Mouse (Mus musculus) cerebellum, adult 18-20 months (tissue): ENCODE data around the gene Pmpcb.
A peak's percentile ranks its signal among the peaks of the same experiment; 100 is the strongest.

Experiments
- DNase-seq, 2 experiments: peaks; one replicate each; pipeline ENCODE4 v3.0.0; 2021

Gene Pmpcb

DNA sequence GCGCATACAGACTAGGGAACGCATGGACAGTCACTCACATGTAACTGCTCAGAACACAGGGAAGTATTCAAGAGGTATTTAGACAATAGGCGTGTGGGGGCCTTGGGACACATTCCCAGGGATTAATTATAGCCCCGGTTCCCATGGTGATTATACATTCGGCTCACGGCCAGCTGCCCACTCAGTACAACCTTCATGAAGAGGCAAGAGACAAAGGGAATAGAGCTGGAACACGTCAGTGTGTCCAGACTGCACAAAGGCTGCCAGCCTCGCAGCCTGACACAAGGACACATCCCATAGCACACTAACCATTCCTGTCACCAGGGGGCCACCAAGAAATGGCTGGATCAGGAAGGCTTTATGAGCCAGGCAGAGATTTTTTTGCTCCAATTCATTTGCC, 4.0 kb upstream of the Pmpcb start:
- peak; percentile 17 to 19 for DNase-seq

GRCm38 (mm10) chr5:21735100-21735499, 1.8 kb upstream of the Pmpcb start:
- DNase-seq = no peak

- peak; percentile 47 to 55 for DNase-seq
Measured at GRCm38 (mm10) chr5:21735584-21735983, 1.4 kb upstream of the Pmpcb start.

DNA sequence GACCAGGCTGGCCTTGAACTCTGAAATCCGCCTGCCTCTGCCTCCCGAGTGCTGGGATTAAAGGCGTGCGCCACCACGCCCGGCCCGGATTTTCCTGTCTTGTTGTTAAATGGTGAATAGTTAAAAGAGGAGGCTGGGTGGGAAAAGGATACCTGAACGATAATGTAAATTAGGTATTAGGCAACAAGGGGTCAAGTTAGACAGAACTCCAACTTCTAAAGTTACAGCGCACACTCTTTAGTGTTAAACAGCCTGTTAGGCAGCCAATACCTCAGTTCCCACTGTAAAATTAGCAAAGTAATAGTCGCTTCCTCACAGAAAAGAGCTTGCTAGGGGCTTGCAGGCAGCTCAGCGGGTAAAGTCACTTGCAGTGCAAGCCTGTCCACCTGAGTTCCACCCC, 895 bp upstream of the Pmpcb start:
- no peak for DNase-seq

DNA sequence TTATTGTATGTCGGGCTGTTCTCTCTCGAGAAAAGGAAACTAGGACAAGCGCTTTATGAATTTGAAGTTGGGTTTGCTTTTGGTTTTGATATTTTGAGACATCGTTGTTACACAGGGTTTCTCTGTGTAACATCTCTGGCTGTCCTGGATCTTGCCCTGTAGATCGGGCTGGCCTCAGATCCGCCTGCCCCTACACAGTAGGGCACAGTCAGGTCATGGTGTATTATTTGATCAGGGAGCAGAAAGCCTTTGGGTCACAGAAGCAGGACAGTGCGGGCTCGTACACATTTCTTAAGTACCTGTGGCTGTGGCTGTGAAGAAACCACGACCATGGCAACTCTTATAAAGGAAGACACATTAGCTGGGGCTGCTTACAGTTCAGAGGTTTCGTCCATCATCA, 679 bp downstream of the Pmpcb start:
- no peak for DNase-seq

DNA sequence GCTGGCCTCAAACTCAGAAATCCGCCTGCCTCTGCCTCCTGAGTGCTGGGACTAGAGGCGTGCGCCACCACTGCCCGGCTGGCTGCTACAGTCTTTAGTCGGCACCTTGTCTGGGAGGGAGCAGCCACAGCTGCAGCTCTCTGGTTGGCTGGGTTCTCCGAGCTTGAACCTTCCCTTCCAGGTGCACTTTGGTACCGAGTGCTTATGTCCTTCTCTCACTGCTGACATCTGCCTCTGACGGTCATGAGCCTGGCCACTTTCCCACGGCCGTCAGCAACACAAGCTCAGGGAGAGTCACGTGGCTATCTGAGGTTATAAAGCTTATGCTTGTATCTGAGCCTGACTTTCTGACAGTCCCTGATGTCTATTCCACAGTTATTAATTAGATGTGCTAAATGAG, 2.2 kb downstream of the Pmpcb start:
- DNase-seq = no peak

GRCm38 (mm10) chr5:21739881-21740280, 2.9 kb downstream of the Pmpcb start:
- no peak for DNase-seq

GRCm38 (mm10) chr5:21743606-21744005, 6.7 kb downstream of the Pmpcb start:
- no peak for DNase-seq

DNA sequence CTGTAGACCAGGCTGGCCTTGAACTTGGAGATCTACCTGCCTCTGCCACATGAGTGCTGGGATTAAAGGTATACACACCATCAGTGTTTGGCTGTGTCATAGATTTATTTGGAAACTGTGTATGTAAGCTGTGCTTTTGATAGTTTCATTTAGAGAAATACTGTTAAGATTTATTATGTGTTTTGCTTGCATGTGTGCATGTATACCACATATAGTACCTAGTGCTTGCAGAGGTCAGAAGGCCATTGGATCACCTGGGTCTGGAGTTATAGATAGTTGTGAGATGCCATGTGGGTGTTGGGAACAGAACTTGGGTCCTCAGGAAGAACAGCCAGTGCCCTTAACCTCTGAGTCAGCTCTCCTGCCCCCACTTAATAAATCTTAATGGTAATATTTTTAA, 7.7 kb downstream of the Pmpcb start:
- DNase-seq = no peak

GRCm38 (mm10) chr5:21745966-21746365, 9.0 kb downstream of the Pmpcb start:
- no peak for DNase-seq

DNA sequence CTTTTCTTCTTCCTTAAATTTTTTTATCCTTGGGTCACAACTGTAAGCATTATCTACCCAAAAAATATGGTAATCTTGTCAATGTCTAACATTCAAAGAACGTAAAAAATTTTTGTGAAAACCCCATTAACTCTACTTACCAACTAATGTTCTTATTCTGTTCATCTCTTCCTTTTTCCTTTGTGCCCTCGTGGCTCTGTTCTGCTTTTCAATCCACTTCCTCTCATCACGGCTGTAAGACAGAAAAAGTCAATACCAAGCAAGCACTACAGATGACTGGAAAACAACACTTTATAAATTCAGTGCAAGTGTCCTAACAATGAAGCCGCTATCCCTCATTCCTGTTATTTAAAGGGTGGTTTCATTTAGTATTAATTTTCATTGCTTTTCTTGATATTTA, 31.6 kb downstream of the Pmpcb start:
- no peak for DNase-seq

DNA sequence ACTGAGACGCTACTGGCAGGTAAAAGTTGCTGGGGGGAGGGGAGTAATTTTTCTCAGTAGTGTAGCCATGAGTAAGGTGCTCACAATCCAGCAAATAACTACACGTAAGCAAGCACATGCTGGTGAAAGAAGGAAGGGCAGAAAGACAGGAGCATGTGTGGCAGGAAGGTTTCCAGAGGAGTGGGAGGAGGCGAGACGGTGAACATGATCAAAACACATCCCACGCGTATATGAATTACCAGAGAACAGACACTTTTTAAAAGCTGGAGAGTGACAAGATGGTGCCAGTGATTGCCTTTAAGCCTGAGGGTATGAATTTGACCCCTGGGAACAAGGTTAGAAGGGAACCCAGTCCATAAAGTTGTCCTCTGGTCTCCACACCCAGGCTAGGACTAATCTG, 32.9 kb downstream of the Pmpcb start:
- DNase-seq = no peak

- DNase-seq = no peak
Measured at GRCm38 (mm10) chr5:21776491-21776890, 39.5 kb downstream of the Pmpcb start.

- DNase-seq = peak in 1 of 2 experiments; percentile 12
Measured at GRCm38 (mm10) chr5:21784161-21785052, 47.5 kb downstream of the Pmpcb start.

DNA sequence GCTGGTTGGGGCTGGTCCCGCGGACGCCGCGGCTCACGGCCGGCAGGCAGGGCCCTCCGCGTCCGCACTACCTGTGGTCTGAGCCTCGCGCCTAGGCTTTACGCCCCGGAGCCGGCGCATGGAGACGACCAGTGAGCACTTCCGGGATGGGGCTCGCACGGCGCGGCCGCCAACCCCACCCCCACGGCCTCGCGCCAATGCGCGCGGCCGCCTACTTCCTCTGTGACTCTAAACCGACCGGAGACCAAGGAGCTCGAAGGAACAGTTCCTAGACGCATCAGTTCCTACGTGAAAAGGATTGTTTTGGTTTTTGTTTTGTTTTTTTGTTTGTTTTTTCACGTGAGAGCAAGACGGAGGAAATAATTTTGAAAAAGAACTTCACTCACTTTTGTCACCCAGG, 48.1 kb downstream of the Pmpcb start, which contains the start of the genes Dnajc2 and Psmc2:
Dnajc2 (minus strand) TSS at position 199 of the 400 bp plus-strand sequence.
Psmc2 (plus strand) TSS at position 231 of the 400 bp plus-strand sequence.
- DNase-seq = peak; percentile 85 to 91

- peak in 1 of 2 experiments; percentile 13 for DNase-seq
Measured at GRCm38 (mm10) chr5:21785776-21786175, 48.8 kb downstream of the Pmpcb start.

DNA sequence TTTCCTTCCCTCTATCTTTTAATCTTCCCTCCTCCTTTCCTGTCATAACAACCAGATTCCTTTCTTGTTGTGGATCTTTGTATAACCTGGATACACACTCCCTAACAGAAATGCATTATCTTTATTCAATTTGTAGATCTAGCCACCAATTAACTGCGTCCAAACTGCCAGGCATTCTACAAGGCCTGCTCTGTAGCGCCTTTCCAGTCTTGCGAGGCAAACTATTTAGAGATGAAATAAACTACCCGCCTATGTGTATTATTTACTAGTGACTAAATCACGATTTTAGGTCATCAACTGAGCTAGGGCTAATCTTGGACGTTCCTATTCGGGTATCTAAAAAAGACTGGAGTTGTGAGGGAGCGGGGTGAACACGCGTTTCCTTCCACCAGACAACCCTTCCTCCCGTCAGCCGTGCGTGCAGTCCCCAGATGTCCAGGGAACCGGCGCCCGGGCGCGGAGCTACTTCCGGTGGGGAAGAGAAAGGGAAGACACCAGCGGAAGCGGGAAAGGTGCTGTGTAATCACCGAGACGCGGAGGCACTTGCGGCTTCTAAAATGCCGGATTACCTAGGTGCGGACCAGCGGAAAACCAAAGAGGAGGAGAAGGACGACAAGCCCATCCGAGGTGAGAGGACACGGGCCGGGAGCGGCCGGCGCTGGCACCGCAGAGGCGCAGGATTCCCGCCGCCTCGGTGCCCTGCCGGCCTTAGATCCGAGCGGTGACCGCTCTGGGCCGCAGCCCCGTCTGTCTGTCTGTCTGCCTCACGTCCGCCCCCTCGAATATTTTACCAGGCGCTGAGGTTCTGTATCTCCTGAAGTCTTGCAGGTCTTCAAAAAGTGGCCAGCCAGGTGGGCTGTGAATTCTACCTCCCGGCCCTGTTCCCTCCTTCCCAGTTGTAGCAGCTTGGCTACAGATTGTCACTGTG, 49.6 kb downstream of the Pmpcb start:
- DNase-seq = peak; percentile 91 to 93

- no peak for DNase-seq
Measured at GRCm38 (mm10) chr5:21787186-21788105, 50.5 kb downstream of the Pmpcb start.

- DNase-seq = no peak
Measured at GRCm38 (mm10) chr5:21789061-21789460, 52.1 kb downstream of the Pmpcb start.

DNA sequence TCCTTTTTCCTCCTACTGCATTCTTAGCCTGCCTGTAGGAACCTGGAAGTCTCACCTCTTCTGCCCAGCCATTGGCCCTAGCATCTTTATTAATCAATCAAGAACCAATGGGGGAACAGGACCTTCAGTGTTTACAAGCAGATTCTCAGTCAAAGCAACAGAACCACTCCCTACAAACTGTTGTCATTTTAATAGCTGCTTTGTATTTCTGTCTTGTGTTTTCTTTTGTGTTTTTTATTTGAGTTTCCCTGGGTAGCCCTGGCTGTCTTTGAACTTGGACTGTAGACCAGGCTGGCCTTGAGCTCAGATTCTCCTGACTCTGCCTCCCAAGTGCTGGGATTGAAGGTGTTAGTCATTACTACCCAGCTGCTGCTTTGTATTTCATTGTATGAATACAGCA, 55.2 kb downstream of the Pmpcb start:
- DNase-seq = no peak

DNA sequence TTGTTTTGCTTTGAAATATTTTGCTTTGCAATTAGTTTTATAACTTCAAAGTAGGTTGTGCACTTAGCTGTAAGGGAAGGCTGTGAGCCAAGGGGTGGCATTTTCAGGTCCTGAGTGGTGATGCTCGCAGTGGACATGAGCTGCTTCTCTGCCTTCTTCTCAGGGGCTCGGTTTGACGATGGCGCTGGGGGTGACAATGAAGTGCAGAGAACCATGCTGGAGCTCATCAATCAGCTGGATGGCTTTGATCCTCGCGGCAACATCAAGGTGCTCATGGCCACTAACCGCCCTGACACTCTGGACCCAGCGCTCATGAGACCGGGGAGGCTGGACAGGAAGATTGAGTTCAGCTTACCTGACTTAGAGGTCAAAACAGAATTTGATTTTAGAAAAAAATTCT, 66.0 kb downstream of the Pmpcb start:
- no peak for DNase-seq

DNA sequence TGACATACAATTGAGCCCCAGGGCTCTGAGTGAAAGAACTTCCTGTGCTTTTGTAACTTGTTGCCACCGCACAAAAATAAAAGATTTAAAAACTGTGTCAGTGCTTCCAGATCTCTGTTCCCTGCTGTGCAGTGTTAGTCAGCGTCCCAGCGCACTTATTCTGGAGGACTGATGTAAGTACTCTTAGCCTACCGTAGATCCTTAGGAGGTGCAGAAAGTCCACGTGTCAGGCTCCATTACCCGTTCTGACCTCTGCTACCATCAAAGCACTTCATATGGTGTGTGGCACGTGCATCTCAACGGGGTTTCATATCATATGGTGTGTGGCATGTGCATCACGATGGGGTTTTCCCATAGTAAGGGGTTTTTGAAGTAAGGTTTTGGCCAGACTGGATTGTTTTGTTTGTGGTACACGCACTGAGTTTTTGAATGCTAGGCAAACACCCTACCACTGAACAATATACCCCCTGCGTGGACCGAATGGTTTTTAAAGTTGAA, 66.8 kb downstream of the Pmpcb start:
- DNase-seq = no peak
